Mouse (Mus musculus) embryonic facial prominence, embryonic 10.5 days (tissue): ENCODE measurements around the gene Mfsd12. TPM values are rescaled to one million over a fixed set of nuclear protein-coding genes. Genes with fewer than 3 reads are reported as not detected.
A peak's percentile ranks its signal among the peaks of the same experiment; 100 is the strongest.

Experiments
- DNase-seq: peaks from one replicate; pipeline ENCODE4 v3.0.0-alpha.2; 2017; ENCODE audit warnings: low spot score
- H3K27ac ChIP-seq: fragments of 300-500 bp; sonication (generic); replicated peaks from 2 replicates; pipeline ENCODE4 v1.5.1; 2016; ENCODE audit warnings: mild to moderate bottlenecking
- H3K27me3 ChIP-seq: fragments of 300-500 bp; sonication (generic); replicated peaks from 2 replicates; pipeline ENCODE4 v1.6.1; 2016; ENCODE audit warnings: low read depth, mild to moderate bottlenecking; ENCODE audit not compliant: poor library complexity, severe bottlenecking
- H3K36me3 ChIP-seq: fragments of 300-500 bp; sonication (generic); replicated peaks from 2 replicates; pipeline ENCODE4 v1.6.1; 2016; ENCODE audit warnings: mild to moderate bottlenecking, moderate library complexity
- H3K4me1 ChIP-seq: fragments of 300-500 bp; sonication (generic); 2 replicates; pipeline ENCODE4 v1.6.1; 2016
- H3K4me3 ChIP-seq: fragments of 300-500 bp; sonication (generic); 2 replicates; pipeline ENCODE4 v1.5.1; 2016; ENCODE audit warnings: mild to moderate bottlenecking, moderate library complexity
- H3K9me3 ChIP-seq: fragments of 300-500 bp; sonication (generic); 2 replicates; pipeline ENCODE4 v1.6.1; 2016; ENCODE audit warnings: mild to moderate bottlenecking
- WGBS: fragments of 180-500 bp; shearing (Covaris S2); methylation state at CpG from one replicate; pipeline ENCODE4 v1.1.7; 2016; 5-methylcytosine and 5-hydroxymethylcytosine counted together
- polyA plus RNA-seq: library from polyadenylated mRNA; unstranded; fragments of >200 nt; fragmentation: Nextera tagmentation; extraction: Ambion mirVana; gene quantifications from 2 replicates; pipeline ENCODE4 v1.2.1, GENCODE M21; 2016

The Mfsd12 gene
- polyA plus RNA-seq, 1 experiment from 2014 or later, result 8.3 TPM

GRCm38 (mm10) chr10:81382039-81382438, 24.7 kb downstream of the Mfsd12 start:
- Histone ChIP-seq H3K27me3 (no peaks in the 10 kb centered on the region), H3K36me3 (peaks cover 16% of the 10 kb centered on the region), H3K27ac (no peak overlapping the region), H3K4me3 (no peak overlapping the region), H3K9me3 (no peaks in the 10 kb centered on the region), H3K4me1 (peaks cover 33% of the 10 kb centered on the region)
- WGBS, result 92% methylated on average over 5 of the region's 5 CpGs
- no peak for DNase-seq

GRCm38 (mm10) chr10:81383802-81384604, 26.7 kb downstream of the Mfsd12 start, which contains the start of the genes Dohh and Gm48551:
Dohh (plus strand) TSS chr10:81384428.
Gm48551 (plus strand) TSS chr10:81384466.
- no peaks in the 10 kb centered on the region for H3K27me3 ChIP-seq
- DNase-seq, result peak; percentile 97
- WGBS, result 9% methylated on average over 54 of the region's 54 CpGs

GRCm38 (mm10) chr10:81384605-81384982, 27.3 kb downstream of the Mfsd12 start:
- H3K27ac ChIP-seq, result peak overlapping the region; percentile 91
- H3K4me3 ChIP-seq, result peak overlapping the region; percentile 98
- H3K27me3 ChIP-seq, result no peaks in the 10 kb centered on the region
- H3K36me3 ChIP-seq, result peaks cover 37% of the 10 kb centered on the region
- peaks cover 25% of the 10 kb centered on the region for H3K4me1 ChIP-seq
- WGBS, result under 1% methylated on average over 19 of the region's 19 CpGs
- H3K9me3 ChIP-seq, result no peaks in the 10 kb centered on the region
- no peak for DNase-seq

More at GRCm38 (mm10) chr10:81383802-81384604, 26.7 kb downstream of the Mfsd12 start, which contains the start of the genes Dohh and Gm48551:
- H3K36me3 ChIP-seq, result peaks cover 35% of the 10 kb centered on the region
- peak within 1 kb of the TSS; percentile 98 for H3K4me3 ChIP-seq
- no peaks in the 10 kb centered on the region for H3K9me3 ChIP-seq
- peaks cover 23% of the 10 kb centered on the region for H3K4me1 ChIP-seq
- H3K27ac ChIP-seq, result peak within 1 kb of the TSS; percentile 91

GRCm38 (mm10) chr10:81385603-81386306, 28.5 kb downstream of the Mfsd12 start:
- WGBS, result 88% methylated on average over 22 of the region's 22 CpGs
- no peak for DNase-seq
- H3K4me1 ChIP-seq, result peaks cover 30% of the 10 kb centered on the region
- no peaks in the 10 kb centered on the region for H3K27me3 ChIP-seq
- H3K9me3 ChIP-seq, result no peaks in the 10 kb centered on the region
- peak overlapping the region; percentile 98 for H3K4me3 ChIP-seq
- H3K27ac ChIP-seq, result no peak overlapping the region
- peaks cover 42% of the 10 kb centered on the region for H3K36me3 ChIP-seq

DNA sequence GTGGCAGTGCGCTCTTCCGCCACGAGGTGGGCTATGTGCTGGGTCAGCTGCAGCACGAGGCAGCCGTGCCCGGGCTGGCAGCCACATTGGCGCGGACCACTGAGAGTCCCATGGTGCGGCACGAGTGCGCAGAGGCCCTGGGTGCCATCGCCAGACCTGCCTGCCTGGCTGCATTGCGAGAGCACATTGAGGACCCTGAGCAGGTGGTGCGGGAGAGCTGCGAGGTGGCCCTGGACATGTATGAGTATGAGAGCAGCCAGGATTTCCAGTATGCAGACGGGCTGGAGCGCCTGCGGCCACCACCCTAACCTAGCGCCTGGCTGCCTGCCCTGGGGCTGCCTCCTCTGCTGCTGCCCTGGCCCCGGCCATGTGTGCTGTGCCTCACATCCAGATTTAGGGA, 30.4 kb downstream of the Mfsd12 start:
- DNase-seq, result no peak
- Histone ChIP-seq H3K27ac (no peak overlapping the region), H3K9me3 (no peaks in the 10 kb centered on the region), H3K36me3 (peaks cover 51% of the 10 kb centered on the region), H3K27me3 (0 out of 2 replicates have a peak, but pooled peaks cover 3% of the 10 kb centered on the region), H3K4me1 (peaks cover 30% of the 10 kb centered on the region), H3K4me3 (0 out of 2 replicates have a peak overlapping the region, but pooled peaks have one; percentile 16)
- WGBS, result 94% methylated on average over 20 of the region's 20 CpGs

- Histone ChIP-seq H3K36me3 (peaks cover 51% of the 10 kb centered on the region), H3K4me3 (no peak within 1 kb of the TSS), H3K27me3 (0 out of 2 replicates have a peak, but pooled peaks cover 3% of the 10 kb centered on the region), H3K9me3 (no peaks in the 10 kb centered on the region), H3K27ac (peak within 1 kb of the TSS; percentile 49; the same call in 1 of the 2 replicates), H3K4me1 (peaks cover 39% of the 10 kb centered on the region)
- WGBS, result 90% methylated on average over 5 of the region's 5 CpGs
- DNase-seq, result no peak
Measured at GRCm38 (mm10) chr10:81388505-81389055, 31.3 kb downstream of the Mfsd12 start, which contains the start of gene Gm48552. Gm48552 (plus strand) TSS chr10:81389005.

GRCm38 (mm10) chr10:81389373-81389772, 32.1 kb downstream of the Mfsd12 start:
- 60% methylated on average over 3 of the region's 3 CpGs for WGBS
- no peak for DNase-seq
- Histone ChIP-seq H3K36me3 (peaks cover 51% of the 10 kb centered on the region), H3K4me1 (peaks cover 46% of the 10 kb centered on the region), H3K27me3 (0 out of 2 replicates have a peak, but pooled peaks cover 8% of the 10 kb centered on the region), H3K27ac (peak overlapping the region; percentile 36; the same call in 1 of the 2 replicates), H3K4me3 (no peak overlapping the region), H3K9me3 (no peaks in the 10 kb centered on the region)

DNA sequence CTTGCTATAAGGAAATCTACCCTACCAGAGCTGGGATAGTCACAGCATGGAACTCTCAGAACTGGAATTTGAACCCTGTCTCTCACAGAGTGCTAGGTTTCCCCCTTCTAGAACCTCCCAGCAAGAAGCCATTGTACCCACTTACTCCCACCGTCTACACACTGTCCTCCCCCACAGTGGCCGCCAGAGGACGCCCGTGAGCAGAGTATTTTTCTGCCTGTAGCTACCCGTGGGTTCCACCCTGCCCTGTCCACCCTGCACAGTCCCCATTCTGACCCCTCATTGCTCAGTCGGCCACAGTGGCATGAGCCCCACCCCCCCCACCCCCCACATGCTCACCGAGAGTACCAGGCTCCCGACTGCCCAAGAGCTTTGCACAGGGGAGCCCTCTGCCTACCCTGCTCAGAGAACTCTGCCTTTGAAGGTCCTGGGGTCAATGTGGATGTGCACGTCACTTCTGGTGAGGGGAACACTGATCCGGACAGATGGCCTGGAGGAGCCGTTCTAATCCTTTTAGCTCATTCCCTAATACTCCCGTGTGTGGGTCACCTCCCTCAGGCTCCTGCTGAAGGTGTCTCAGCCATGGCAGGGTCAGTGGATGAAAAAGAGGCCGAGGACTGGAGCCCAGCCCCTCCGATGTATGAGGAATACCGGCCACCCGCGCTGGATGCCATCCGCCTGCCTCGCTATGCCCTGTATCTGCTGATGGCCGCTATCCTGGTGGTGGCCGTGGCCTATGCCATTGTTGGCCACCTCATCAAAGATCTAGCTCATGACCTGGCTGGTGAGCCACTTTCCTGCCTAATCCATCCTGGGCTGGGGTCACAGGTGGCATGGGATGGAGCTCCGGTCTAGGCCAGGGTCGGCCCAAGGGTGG, 32.7 kb downstream of the Mfsd12 start:
- Histone ChIP-seq H3K27ac (peak overlapping the region; percentile 49; the same call in 1 of the 2 replicates), H3K4me1 (peaks cover 41% of the 10 kb centered on the region), H3K36me3 (peaks cover 51% of the 10 kb centered on the region), H3K4me3 (no peak overlapping the region), H3K9me3 (no peaks in the 10 kb centered on the region), H3K27me3 (0 out of 2 replicates have a peak, but pooled peaks cover 8% of the 10 kb centered on the region)
- 61% methylated on average over 23 of the region's 23 CpGs for WGBS
- peak; percentile 79 for DNase-seq

DNA sequence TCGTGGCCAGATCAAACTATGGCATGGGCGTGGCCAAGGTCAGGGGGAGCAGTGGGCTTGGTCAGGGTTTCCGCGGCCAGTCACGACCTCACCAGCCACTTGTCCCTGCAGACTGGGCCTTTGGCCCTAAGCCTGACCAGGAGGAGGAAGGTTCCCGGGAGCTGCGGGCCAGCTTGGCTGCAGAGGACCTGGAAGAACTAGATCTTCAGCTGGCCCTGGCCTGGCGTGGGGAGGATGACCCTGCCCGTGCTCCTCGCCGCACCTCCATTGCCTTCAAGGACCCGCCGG, 33.3 kb downstream of the Mfsd12 start:
- H3K9me3 ChIP-seq, result no peaks in the 10 kb centered on the region
- H3K27me3 ChIP-seq, result 0 out of 2 replicates have a peak, but pooled peaks cover 8% of the 10 kb centered on the region
- WGBS, result 88% methylated on average over 13 of the region's 13 CpGs
- DNase-seq, result no peak
- H3K4me3 ChIP-seq, result no peak overlapping the region
- H3K4me1 ChIP-seq, result peaks cover 36% of the 10 kb centered on the region
- no peak overlapping the region for H3K27ac ChIP-seq
- peaks cover 50% of the 10 kb centered on the region for H3K36me3 ChIP-seq

GRCm38 (mm10) chr10:81392270-81392669, 35.0 kb downstream of the Mfsd12 start:
- Histone ChIP-seq H3K4me3 (peak overlapping the region; percentile 2; the same call in 1 of the 2 replicates), H3K4me1 (peaks cover 36% of the 10 kb centered on the region), H3K27me3 (peaks cover 16% of the 10 kb centered on the region; the same call in 1 of the 2 replicates), H3K27ac (peak overlapping the region; percentile 68; the same call in 1 of the 2 replicates), H3K36me3 (peaks cover 33% of the 10 kb centered on the region), H3K9me3 (no peaks in the 10 kb centered on the region)
- no peak for DNase-seq
- WGBS, result 94% methylated on average over 6 of the region's 6 CpGs

- Histone ChIP-seq H3K4me1 (peaks cover 39% of the 10 kb centered on the region), H3K27ac (peak within 1 kb of the TSS; percentile 68)
Measured at GRCm38 (mm10) chr10:81392781-81393185, 35.5 kb downstream of the Mfsd12 start, which contains the start of gene Smim24. Smim24 (plus strand) TSS chr10:81393051.

More at GRCm38 (mm10) chr10:81392781-81393185, 35.5 kb downstream of the Mfsd12 start, which contains the start of gene Smim24:
- H3K4me3 ChIP-seq, result peak within 1 kb of the TSS; percentile 53
- WGBS, result 64% methylated on average over 14 of the region's 14 CpGs
- peaks cover 28% of the 10 kb centered on the region for H3K36me3 ChIP-seq
- H3K27me3 ChIP-seq, result peaks cover 21% of the 10 kb centered on the region
- no peaks in the 10 kb centered on the region for H3K9me3 ChIP-seq
- DNase-seq, result no peak
